Mouse (Mus musculus) bone marrow, adult 2 months (tissue): Measurements from ENCODE around the gene Comtd1.

ENCODE experiments used
- CTCF ChIP-seq: fragments of 200-500 bp; IDR thresholded peaks from 2 replicates; pipeline ENCODE4 v1.5.1; 2011; ENCODE audit warnings: low read length, control low read depth; ENCODE audit not compliant: control insufficient read depth, insufficient read depth
- POLR2A ChIP-seq: fragments of 200-500 bp; IDR thresholded peaks from 2 replicates; pipeline ENCODE4 v1.6.1; 2011; ENCODE audit warnings: low read depth, mild to moderate bottlenecking, control low read depth, low read length, borderline replicate concordance; ENCODE audit not compliant: control insufficient read depth

GRCm38 (mm10) chr14:21801624-21802023 is 47.2 kb downstream of the Comtd1 start:
- no peak for TF ChIP-seq CTCF
- TF ChIP-seq POLR2A: no peak
